Mouse (Mus musculus): ENCODE measurements around the gene Frat1. TPM values are rescaled to one million over a fixed set of nuclear protein-coding genes. Genes with fewer than 3 reads are reported as not detected.

The Frat1 gene
- total and polyA plus RNA-seq, 3 experiments: 1.3 to 3.9 (median 2.5) TPM

- no peak for DNase-seq
- H3K27me3 ChIP-seq (ENCODE audit: control insufficient read depth, insufficient read depth, low read length): no peaks in the 10 kb centered on the region
- H3K9ac ChIP-seq (ENCODE audit: low read depth, low read length): no peak overlapping the region
- no peaks in the 10 kb centered on the region for H3K79me2 ChIP-seq (replicated peaks; ENCODE audit: control insufficient read depth, insufficient read depth, low read length)
- WGBS: 63% methylated on average over 2 of the region's 2 CpGs
- intact Hi-C loops (cut with DNase I): no loop called here
- H3K4me1 ChIP-seq (ENCODE audit: control insufficient read depth, insufficient read depth, low read length): no peaks in the 10 kb centered on the region
- H3K4me3 ChIP-seq: no peak overlapping the region
- H3K36me3 ChIP-seq (ENCODE audit: control insufficient read depth, insufficient read depth, low read length): no peaks in the 10 kb centered on the region
- no peak overlapping the region for H3K27ac ChIP-seq
- TF ChIP-seq CTCF (IDR thresholded peaks at IDR 0.05): no peak
- no peak for TF ChIP-seq EP300 (IDR thresholded peaks at IDR 0.05; ENCODE audit: insufficient read depth, low read depth, low read length)
- no peak for TF ChIP-seq POLR2A (IDR thresholded peaks at IDR 0.05; ENCODE audit: insufficient read depth, low read depth, low read length)
Observed at GRCm38 (mm10) chr19:41872285-41872684, 42.5 kb downstream of the Frat1 start.

- H3K4me3 ChIP-seq: no peak overlapping the region
- no peaks in the 10 kb centered on the region for H3K36me3 ChIP-seq (ENCODE audit: control insufficient read depth, insufficient read depth, low read length)
- no peak for DNase-seq
- TF ChIP-seq CTCF (IDR thresholded peaks at IDR 0.05) (no peak), EP300 (IDR thresholded peaks at IDR 0.05; ENCODE audit: insufficient read depth, low read depth, low read length) (no peak), POLR2A (IDR thresholded peaks at IDR 0.05; ENCODE audit: insufficient read depth, low read depth, low read length) (no peak)
- no peaks in the 10 kb centered on the region for H3K79me2 ChIP-seq (replicated peaks; ENCODE audit: control insufficient read depth, insufficient read depth, low read length)
- H3K27ac ChIP-seq: no peak overlapping the region
- intact Hi-C loops (cut with DNase I): no loop called here
- no peaks in the 10 kb centered on the region for H3K4me1 ChIP-seq (ENCODE audit: control insufficient read depth, insufficient read depth, low read length)
- no peak overlapping the region for H3K9ac ChIP-seq (ENCODE audit: low read depth, low read length)
- 89% methylated on average over 14 of the region's 14 CpGs for WGBS
- no peaks in the 10 kb centered on the region for H3K27me3 ChIP-seq (ENCODE audit: control insufficient read depth, insufficient read depth, low read length)
Observed at GRCm38 (mm10) chr19:41874356-41874755, 44.6 kb downstream of the Frat1 start.

- DNase-seq: no peak
- Histone ChIP-seq H3K79me2 (replicated peaks; ENCODE audit: control insufficient read depth, insufficient read depth, low read length) (no peaks in the 10 kb centered on the region), H3K27ac (no peak overlapping the region), H3K27me3 (ENCODE audit: control insufficient read depth, insufficient read depth, low read length) (no peaks in the 10 kb centered on the region), H3K36me3 (ENCODE audit: control insufficient read depth, insufficient read depth, low read length) (no peaks in the 10 kb centered on the region), H3K4me1 (ENCODE audit: control insufficient read depth, insufficient read depth, low read length) (no peaks in the 10 kb centered on the region), H3K9ac (ENCODE audit: low read depth, low read length) (no peak overlapping the region), H3K4me3 (no peak overlapping the region)
- intact Hi-C loops (cut with DNase I): no loop called here
- 99% methylated on average over 4 of the region's 4 CpGs for WGBS
- TF ChIP-seq EP300 (IDR thresholded peaks at IDR 0.05; ENCODE audit: insufficient read depth, low read depth, low read length): no peak
- no peak for TF ChIP-seq POLR2A (IDR thresholded peaks at IDR 0.05; ENCODE audit: insufficient read depth, low read depth, low read length)
- no peak for TF ChIP-seq CTCF (IDR thresholded peaks at IDR 0.05)
Observed at GRCm38 (mm10) chr19:41881842-41882241, 52.1 kb downstream of the Frat1 start.

Other genes with a start within 250 kb of the Frat1 start
- gene Gm340, start 247.6 kb upstream of the Frat1 start, total RNA-seq (2021): 1 to 10 TPM; 8.8 to 9.9 TPM
- 0.68 and 1.4 TPM in 2 replicates for gene Gm340, start 247.6 kb upstream of the Frat1 start, polyA plus RNA-seq (2012; rRNA removed)
- under 1 TPM; 0.05 to 0.07 TPM for gene Slit1, start 86.3 kb upstream of the Frat1 start, total RNA-seq (2021)
- 0.03 and 0.06 TPM in 2 replicates for gene Slit1, start 86.3 kb upstream of the Frat1 start, polyA plus RNA-seq (2012; rRNA removed)
- gene Arhgap19, start 27.9 kb upstream of the Frat1 start, total RNA-seq (2021): 1 to 10 TPM; 1.7 to 2.0 TPM
- gene Arhgap19, start 27.9 kb upstream of the Frat1 start, polyA plus RNA-seq (2012; rRNA removed): 1.4 and 2.1 TPM in 2 replicates
- gene Frat2, start 18.2 kb downstream of the Frat1 start, total RNA-seq (2021): 1 to 10 TPM; 2.7 to 4.9 TPM
- gene Frat2, start 18.2 kb downstream of the Frat1 start, polyA plus RNA-seq (2012; rRNA removed): 1.4 and 1.7 TPM in 2 replicates
- 10 to 100 TPM; 13.7 to 17.4 TPM for gene Rrp12, start 66.2 kb downstream of the Frat1 start, total RNA-seq (2021)
- 6.6 and 6.9 TPM in 2 replicates for gene Rrp12, start 66.2 kb downstream of the Frat1 start, polyA plus RNA-seq (2012; rRNA removed)
- 100 to 1,000 TPM; 122 to 135 TPM for gene Pgam1, start 82.0 kb downstream of the Frat1 start, total RNA-seq (2021)
- gene Pgam1, start 82.0 kb downstream of the Frat1 start, polyA plus RNA-seq (2012; rRNA removed): 111 and 162 TPM in 2 replicates
- 10 to 100 TPM; 13.2 to 13.9 TPM for gene Exosc1, start 103.5 kb downstream of the Frat1 start, total RNA-seq (2021)
- gene Exosc1, start 103.5 kb downstream of the Frat1 start, polyA plus RNA-seq (2012; rRNA removed): 9.8 and 9.9 TPM in 2 replicates
- gene Zdhhc16, start 103.5 kb downstream of the Frat1 start, total RNA-seq (2021): 10 to 100 TPM; 12.3 to 14.6 TPM
- 40.3 and 53.3 TPM in 2 replicates for gene Zdhhc16, start 103.5 kb downstream of the Frat1 start, polyA plus RNA-seq (2012; rRNA removed)
- gene Mms19, start 151.2 kb downstream of the Frat1 start, total RNA-seq (2021): 10 to 100 TPM; 14.2 to 17.9 TPM
- 35.4 and 48.4 TPM in 2 replicates for gene Mms19, start 151.2 kb downstream of the Frat1 start, polyA plus RNA-seq (2012; rRNA removed)
- 10 to 100 TPM; 21.4 to 22.7 TPM for gene Ubtd1, start 151.8 kb downstream of the Frat1 start, total RNA-seq (2021)
- 27.3 and 37.3 TPM in 2 replicates for gene Ubtd1, start 151.8 kb downstream of the Frat1 start, polyA plus RNA-seq (2012; rRNA removed)
- gene Ankrd2, start 206.0 kb downstream of the Frat1 start, total RNA-seq (2021): under 1 TPM; 0.20 to 0.42 TPM
- not detected in 2 replicates for gene Ankrd2, start 206.0 kb downstream of the Frat1 start, polyA plus RNA-seq (2012; rRNA removed)
- gene Hoga1, start 215.6 kb downstream of the Frat1 start, total RNA-seq (2021): 1 to 10 TPM; 1.6 to 2.3 TPM
- gene Hoga1, start 215.6 kb downstream of the Frat1 start, polyA plus RNA-seq (2012; rRNA removed): 0.85 and 1.4 TPM in 2 replicates
- gene 4933411K16Rik, start 222.3 kb downstream of the Frat1 start, total RNA-seq (2021): under 1 TPM in 1 of 2 experiments, not detected in 1; 0.23 TPM
- gene 4933411K16Rik, start 222.3 kb downstream of the Frat1 start, polyA plus RNA-seq (2012; rRNA removed): 0.41 and 0.73 TPM in 2 replicates

Data from heart, adult 2 months (tissue).